Mouse (Mus musculus) liver, postnatal 0 days (tissue): ENCODE measurements around the gene Rnf7.

Experiments
- CTCF ChIP-seq: sonication (generic); IDR thresholded peaks from 2 replicates; pipeline ENCODE4 v1.5.1; 2016; ENCODE audit warnings: antibody characterized with exemption, low read depth
- EP300 ChIP-seq: IDR thresholded peaks from 2 replicates; pipeline ENCODE4 v1.6.1; 2016; ENCODE audit warnings: antibody characterized with exemption, low read depth, mild to moderate bottlenecking

GRCm38 (mm10) chr9:96478071-96478888 lies at the start of gene Rnf7:
- TF ChIP-seq CTCF, result no peak
- TF ChIP-seq EP300, result no peak
